Mouse (Mus musculus) testis, adult 2 months (tissue): ENCODE data around the gene Oas3.

Source experiments
- CTCF ChIP-seq: fragments of 200-500 bp; IDR thresholded peaks from 2 replicates; pipeline ENCODE4 v1.5.1; 2012; ENCODE audit warnings: low read depth, mild to moderate bottlenecking, inconsistent platforms, low read length, moderate library complexity; ENCODE audit not compliant: control insufficient read depth, insufficient read depth, insufficient replicate concordance
- POLR2A ChIP-seq: fragments of 200-500 bp; IDR thresholded peaks from 2 replicates; pipeline ENCODE4 v1.6.1; 2012; ENCODE audit warnings: low read depth, mild to moderate bottlenecking, inconsistent platforms, low read length, moderate library complexity; ENCODE audit not compliant: control insufficient read depth

- no peak for TF ChIP-seq CTCF
- TF ChIP-seq POLR2A, result no peak
Measured at GRCm38 (mm10) chr5:120711827-120712226, 65.6 kb downstream of the Oas3 start, which contains the start of gene Dtx1.
